Mouse (Mus musculus): ENCODE results near the gene Tor1b. TPM values are rescaled to one million over a fixed set of nuclear protein-coding genes. Genes with fewer than 3 reads are reported as not detected.
"Not testable (repeated sequence)": the region's sequence is repeated elsewhere in the genome, so short reads cannot be mapped to it uniquely, and the experiment has no call there.

Gene Tor1b
- polyA plus RNA-seq, 2 experiments, result 39.6 to 45.3 TPM

- Histone ChIP-seq H3K36me3 (ENCODE audit: control insufficient read depth, insufficient read depth, low read length) (no peaks in the 10 kb centered on the region), H3K4me3 (replicated peaks; ENCODE audit: low read length) (no peak overlapping the region), H3K27me3 (ENCODE audit: control insufficient read depth, insufficient read depth, low read length) (no peaks in the 10 kb centered on the region), H3K9me3 (ENCODE audit: control insufficient read depth, low read length) (no peaks in the 10 kb centered on the region), H3K27ac (replicated peaks; ENCODE audit: low read depth, low read length) (no peak overlapping the region), H3K9ac (ENCODE audit: low read depth, low read length, severe bottlenecking) (no peak overlapping the region), H3K4me2 (replicated peaks; ENCODE audit: low read depth, low read length, severe bottlenecking) (no peak overlapping the region), H3K4me1 (ENCODE audit: control insufficient read depth, insufficient read depth, low read length) (no peaks in the 10 kb centered on the region)
- no peak for ATAC-seq (ENCODE audit: low FRiP score, low read depth)
- TF ChIP-seq POLR2A (IDR thresholded peaks at IDR 0.05; ENCODE audit: borderline replicate concordance, extremely low read depth, insufficient read depth, insufficient read length), result no peak
- no peak for DNase-seq (ENCODE audit: low spot score)
- 88% methylated on average over 5 of the region's 5 CpGs for WGBS
Observed at GRCm38 (mm10) chr2:30941586-30941985, 11.2 kb upstream of the Tor1b start.

GRCm38 (mm10) chr2:30942116-30942515 lies 10.6 kb upstream of the Tor1b start:
- H3K4me3 ChIP-seq (replicated peaks; ENCODE audit: low read length); H3K9ac ChIP-seq (ENCODE audit: low read depth, low read length, severe bottlenecking); DNase-seq (ENCODE audit: low spot score); H3K4me2 ChIP-seq (replicated peaks; ENCODE audit: low read depth, low read length, severe bottlenecking); H3K36me3 ChIP-seq (ENCODE audit: control insufficient read depth, insufficient read depth, low read length); H3K4me1 ChIP-seq (ENCODE audit: control insufficient read depth, insufficient read depth, low read length); H3K27me3 ChIP-seq (ENCODE audit: control insufficient read depth, insufficient read depth, low read length); H3K27ac ChIP-seq (replicated peaks; ENCODE audit: low read depth, low read length); ATAC-seq (ENCODE audit: low FRiP score, low read depth); H3K9me3 ChIP-seq (ENCODE audit: control insufficient read depth, low read length): not testable (repeated sequence)
- WGBS, result 45% methylated on average over 7 of the region's 7 CpGs

GRCm38 (mm10) chr2:30942603-30943011 lies 10.2 kb upstream of the Tor1b start:
- WGBS, result 30% methylated on average over 16 of the region's 16 CpGs
- H3K4me2 ChIP-seq (replicated peaks; ENCODE audit: low read depth, low read length, severe bottlenecking), result peak overlapping the region; percentile 29; the same call in 1 of the 2 replicates
- no peaks in the 10 kb centered on the region for H3K27me3 ChIP-seq (ENCODE audit: control insufficient read depth, insufficient read depth, low read length)

GRCm38 (mm10) chr2:30952457-30952823 lies 319 bp upstream of the Tor1b start:
- peak; percentile 29; the same call in 1 of the 2 replicates for ATAC-seq (ENCODE audit: low FRiP score, low read depth)

More at GRCm38 (mm10) chr2:30942603-30943011, 10.2 kb upstream of the Tor1b start:
- no peaks in the 10 kb centered on the region for H3K9me3 ChIP-seq (ENCODE audit: control insufficient read depth, low read length)
- TF ChIP-seq POLR2A (IDR thresholded peaks at IDR 0.05; ENCODE audit: borderline replicate concordance, extremely low read depth, insufficient read depth, insufficient read length), result no peak
- no peaks in the 10 kb centered on the region for H3K36me3 ChIP-seq (ENCODE audit: control insufficient read depth, insufficient read depth, low read length)
- no peak overlapping the region for H3K27ac ChIP-seq (replicated peaks; ENCODE audit: low read depth, low read length)
- peak overlapping the region; percentile 10 for H3K4me3 ChIP-seq (replicated peaks; ENCODE audit: low read length)
- H3K9ac ChIP-seq (ENCODE audit: low read depth, low read length, severe bottlenecking), result no peak overlapping the region
- DNase-seq (ENCODE audit: low spot score), result peak; percentile 86
- peak; percentile 68; the same call in 1 of the 2 replicates for ATAC-seq (ENCODE audit: low FRiP score, low read depth)
- H3K4me1 ChIP-seq (ENCODE audit: control insufficient read depth, insufficient read depth, low read length), result no peaks in the 10 kb centered on the region

GRCm38 (mm10) chr2:30954797-30955196 lies 2.0 kb downstream of the Tor1b start:
- H3K27me3 ChIP-seq (ENCODE audit: control insufficient read depth, insufficient read depth, low read length), result no peaks in the 10 kb centered on the region
- DNase-seq (ENCODE audit: low spot score), result no peak
- H3K4me2 ChIP-seq (replicated peaks; ENCODE audit: low read depth, low read length, severe bottlenecking), result 0 out of 2 replicates have a peak overlapping the region, but pooled peaks have one; percentile 63
- peak overlapping the region; percentile 84; the same call in 1 of the 2 replicates for H3K9ac ChIP-seq (ENCODE audit: low read depth, low read length, severe bottlenecking)
- ATAC-seq (ENCODE audit: low FRiP score, low read depth), result no peak
- H3K4me1 ChIP-seq (ENCODE audit: control insufficient read depth, insufficient read depth, low read length), result peaks cover 16% of the 10 kb centered on the region; the same call in 1 of the 2 replicates
- TF ChIP-seq POLR2A (IDR thresholded peaks at IDR 0.05; ENCODE audit: borderline replicate concordance, extremely low read depth, insufficient read depth, insufficient read length), result no peak
- no peak overlapping the region for H3K27ac ChIP-seq (replicated peaks; ENCODE audit: low read depth, low read length)
- H3K4me3 ChIP-seq (replicated peaks; ENCODE audit: low read length), result peak overlapping the region; percentile 86; the same call in 1 of the 2 replicates
- WGBS, result 76% methylated on average over 6 of the region's 6 CpGs
- H3K9me3 ChIP-seq (ENCODE audit: control insufficient read depth, low read length), result no peaks in the 10 kb centered on the region
- peaks cover 47% of the 10 kb centered on the region for H3K36me3 ChIP-seq (ENCODE audit: control insufficient read depth, insufficient read depth, low read length)

More at GRCm38 (mm10) chr2:30952457-30952823, 319 bp upstream of the Tor1b start:
- peak overlapping the region; percentile 84; the same call in 1 of the 2 replicates for H3K9ac ChIP-seq (ENCODE audit: low read depth, low read length, severe bottlenecking)
- H3K4me2 ChIP-seq (replicated peaks; ENCODE audit: low read depth, low read length, severe bottlenecking), result peak overlapping the region; percentile 63
- no peak for DNase-seq (ENCODE audit: low spot score)
- no peaks in the 10 kb centered on the region for H3K27me3 ChIP-seq (ENCODE audit: control insufficient read depth, insufficient read depth, low read length)
- H3K4me3 ChIP-seq (replicated peaks; ENCODE audit: low read length), result peak overlapping the region; percentile 86
- H3K36me3 ChIP-seq (ENCODE audit: control insufficient read depth, insufficient read depth, low read length), result peaks cover 23% of the 10 kb centered on the region
- peaks cover 16% of the 10 kb centered on the region; the same call in 1 of the 2 replicates for H3K4me1 ChIP-seq (ENCODE audit: control insufficient read depth, insufficient read depth, low read length)
- H3K9me3 ChIP-seq (ENCODE audit: control insufficient read depth, low read length), result no peaks in the 10 kb centered on the region
- TF ChIP-seq POLR2A (IDR thresholded peaks at IDR 0.05; ENCODE audit: borderline replicate concordance, extremely low read depth, insufficient read depth, insufficient read length), result no peak
- peak overlapping the region; percentile 83 for H3K27ac ChIP-seq (replicated peaks; ENCODE audit: low read depth, low read length)
- WGBS, result 36% methylated on average over 5 of the region's 5 CpGs
